Mouse (Mus musculus): ENCODE data around the gene Plcxd2.

Plcxd2 gene

GRCm38 (mm10) chr16:45986236-45986635 lies 23.8 kb downstream of the Plcxd2 start:
- DNase-seq (ENCODE audit: low read depth, low spot score): peak; percentile 50

- no peak for DNase-seq (ENCODE audit: low read depth, low spot score)
These were observed 25.1 kb downstream of the Plcxd2 start for GRCm38 (mm10) chr16:45984610-45985606.

GRCm38 (mm10) chr16:45976251-45976650 lies 33.8 kb downstream of the Plcxd2 start:
- no peak for DNase-seq (ENCODE audit: low read depth, low spot score)

- no peak for DNase-seq (ENCODE audit: low read depth, low spot score)
These were observed 35.9 kb downstream of the Plcxd2 start for GRCm38 (mm10) chr16:45973959-45974686.

- peak; percentile 48 for DNase-seq (ENCODE audit: low read depth, low spot score)
These were observed 39.8 kb downstream of the Plcxd2 start for GRCm38 (mm10) chr16:45970187-45970586.

GRCm38 (mm10) chr16:45968716-45969115 lies 41.3 kb downstream of the Plcxd2 start:
- peak; percentile 98 for DNase-seq (ENCODE audit: low read depth, low spot score)

GRCm38 (mm10) chr16:45967471-45967870 lies 42.5 kb downstream of the Plcxd2 start:
- peak; percentile 97 for DNase-seq (ENCODE audit: low read depth, low spot score)

- DNase-seq (ENCODE audit: low read depth, low spot score): no peak
These were observed 43.4 kb downstream of the Plcxd2 start for GRCm38 (mm10) chr16:45966604-45967003.

- peak; percentile 18 for DNase-seq (ENCODE audit: low read depth, low spot score)
These were observed 45.2 kb downstream of the Plcxd2 start for GRCm38 (mm10) chr16:45964777-45965176.

GRCm38 (mm10) chr16:45963837-45964236 lies 46.2 kb downstream of the Plcxd2 start:
- peak; percentile 32 for DNase-seq (ENCODE audit: low read depth, low spot score)

GRCm38 (mm10) chr16:45963088-45963487 lies 46.9 kb downstream of the Plcxd2 start:
- peak; percentile 25 for DNase-seq (ENCODE audit: low read depth, low spot score)

GRCm38 (mm10) chr16:45960978-45961377 lies 49.0 kb downstream of the Plcxd2 start:
- no peak for DNase-seq (ENCODE audit: low read depth, low spot score)

- no peak for DNase-seq (ENCODE audit: low read depth, low spot score)
These were observed 53.5 kb downstream of the Plcxd2 start for GRCm38 (mm10) chr16:45956390-45956950.

- DNase-seq (ENCODE audit: low read depth, low spot score): no peak
These were observed 56.6 kb downstream of the Plcxd2 start, which contains the start of gene Phldb2 for GRCm38 (mm10) chr16:45953394-45953793. Phldb2 (minus strand) TSS chr16:45953598.

GRCm38 (mm10) chr16:45952501-45952900 lies 57.5 kb downstream of the Plcxd2 start:
- peak; percentile 77 for DNase-seq (ENCODE audit: low read depth, low spot score)

- no peak for DNase-seq (ENCODE audit: low read depth, low spot score)
These were observed 58.0 kb downstream of the Plcxd2 start for GRCm38 (mm10) chr16:45952035-45952434.

GRCm38 (mm10) chr16:45946335-45946734 lies 63.7 kb downstream of the Plcxd2 start:
- peak; percentile 80 for DNase-seq (ENCODE audit: low read depth, low spot score)

- DNase-seq (ENCODE audit: low read depth, low spot score): peak; percentile 95
These were observed 64.4 kb downstream of the Plcxd2 start for GRCm38 (mm10) chr16:45945649-45946048.

- DNase-seq (ENCODE audit: low read depth, low spot score): peak; percentile 77
These were observed 64.8 kb downstream of the Plcxd2 start for GRCm38 (mm10) chr16:45945174-45945631.

GRCm38 (mm10) chr16:45942169-45942891 lies 67.7 kb downstream of the Plcxd2 start:
- DNase-seq (ENCODE audit: low read depth, low spot score): peak; percentile 87

- DNase-seq (ENCODE audit: low read depth, low spot score): no peak
These were observed 69.3 kb downstream of the Plcxd2 start for GRCm38 (mm10) chr16:45940701-45941100.
